Mouse (Mus musculus): Measurements from ENCODE around the gene Spata46.

Spata46 gene

DNA sequence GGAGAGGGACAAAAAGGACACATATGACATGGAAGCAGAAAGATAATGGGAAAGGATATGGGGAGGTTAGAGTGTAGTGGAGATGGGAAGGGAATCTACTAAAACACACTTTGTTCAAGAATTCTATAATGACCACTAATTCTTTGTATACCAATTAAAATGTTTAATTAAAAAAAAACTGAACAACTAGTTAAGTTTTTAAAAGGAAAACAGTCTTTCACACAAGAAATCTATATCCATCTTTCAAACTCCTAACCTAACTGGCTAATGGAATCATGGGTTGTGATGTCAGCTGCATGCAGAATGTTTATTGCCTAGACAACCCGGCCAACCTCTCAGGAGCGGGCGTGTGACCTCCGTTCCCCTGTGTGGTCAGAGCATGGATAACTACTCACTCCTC, at the start of gene Spata46:
Gene Spata46, plus strand, starts transcription at position 301 of the 400 bp plus-strand sequence.
- DNase-seq (ENCODE audit: low read depth in 2 of 2, low spot score in 2 of 2) = no peak

- no peak for DNase-seq (ENCODE audit: low read depth in 2 of 2, low spot score in 2 of 2)
Measured at GRCm38 (mm10) chr1:170270281-170270680, 38.3 kb upstream of the Spata46 start.

- DNase-seq (ENCODE audit: low read depth in 2 of 2, low spot score in 2 of 2) = no peak
Measured at GRCm38 (mm10) chr1:170270696-170271095, 37.9 kb upstream of the Spata46 start.

- DNase-seq (ENCODE audit: low read depth in 2 of 2, low spot score in 2 of 2) = no peak
Measured at GRCm38 (mm10) chr1:170273252-170273651, 35.4 kb upstream of the Spata46 start.

GRCm38 (mm10) chr1:170277016-170277415, 31.6 kb upstream of the Spata46 start, which contains the start of gene Sh2d1b1:
Gene Sh2d1b1 (plus strand): TSS chr1:170277320.
- no peak for DNase-seq (ENCODE audit: low read depth in 2 of 2, low spot score in 2 of 2)

DNA sequence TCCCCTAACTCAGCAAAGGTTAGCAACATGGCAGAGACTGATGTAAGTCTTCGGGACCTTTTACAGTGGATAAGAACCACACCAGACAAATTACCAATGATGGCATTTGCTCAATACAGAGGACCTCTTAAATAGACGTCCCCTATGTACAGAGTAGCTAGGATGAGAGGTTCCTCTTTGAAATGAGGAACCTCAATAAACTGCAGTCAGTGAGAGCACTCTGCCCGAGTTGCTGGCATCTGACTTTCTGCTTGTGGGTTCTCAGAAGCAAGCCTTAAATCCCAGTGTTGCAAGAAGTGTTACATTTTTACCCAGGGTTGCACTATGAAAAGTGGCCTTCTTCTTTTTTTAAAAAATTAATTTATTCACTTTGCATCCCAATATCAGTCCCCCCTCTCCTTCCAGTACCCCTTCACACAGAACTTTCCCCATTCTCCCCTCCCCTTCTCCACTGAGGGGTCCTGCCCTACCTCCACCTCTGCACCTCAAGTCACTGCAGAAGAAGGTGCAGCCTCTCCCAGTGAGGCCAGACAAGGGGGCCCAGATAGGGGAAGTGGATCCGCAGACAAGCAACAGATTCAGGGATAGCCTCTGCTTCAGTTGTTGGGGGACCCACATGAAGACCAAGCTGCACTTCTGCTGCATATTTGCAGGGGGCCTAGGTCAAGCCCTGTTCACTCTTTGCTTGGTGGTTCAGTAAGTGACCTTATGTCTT, 26.0 kb upstream of the Spata46 start:
- DNase-seq (ENCODE audit: low read depth in 2 of 2, low spot score in 2 of 2) = no peak

DNA sequence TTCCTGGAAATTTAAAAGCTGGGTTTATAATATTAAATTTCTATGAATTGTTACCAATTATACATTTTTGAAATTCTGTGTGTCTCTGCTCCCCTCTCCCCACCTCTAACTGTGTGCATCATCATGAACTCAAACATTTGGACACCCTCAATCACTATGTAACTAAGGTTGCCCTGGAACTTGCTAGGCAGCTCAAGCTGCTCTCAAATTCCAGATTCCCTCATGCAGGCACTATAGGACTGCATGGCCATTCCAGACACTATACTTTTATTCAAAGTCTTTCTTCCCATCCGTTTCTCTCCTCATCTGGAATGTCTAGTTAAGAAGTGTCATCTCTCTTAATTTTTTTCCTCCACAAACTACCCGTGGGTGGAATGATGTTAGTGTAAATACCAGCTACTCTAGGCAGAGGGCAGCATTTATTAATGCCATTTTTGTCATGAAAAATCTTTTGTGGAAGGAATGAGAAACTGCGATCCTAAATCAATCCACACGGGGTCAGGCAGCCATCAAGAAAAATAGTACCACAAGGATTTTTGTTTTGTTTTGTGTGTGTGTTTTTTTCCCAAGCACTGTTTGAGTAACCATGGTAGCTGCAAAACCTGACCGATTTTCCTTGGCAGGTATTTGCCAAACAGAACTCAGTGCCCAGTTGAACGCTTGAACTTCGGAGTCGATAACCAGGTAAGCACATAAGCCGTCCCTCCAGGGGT, 16.2 kb upstream of the Spata46 start:
- no peak for DNase-seq (ENCODE audit: low read depth in 2 of 2, low spot score in 2 of 2)

- DNase-seq (ENCODE audit: low read depth in 2 of 2, low spot score in 2 of 2) = no peak
Measured at GRCm38 (mm10) chr1:170293257-170293656, 15.3 kb upstream of the Spata46 start.

DNA sequence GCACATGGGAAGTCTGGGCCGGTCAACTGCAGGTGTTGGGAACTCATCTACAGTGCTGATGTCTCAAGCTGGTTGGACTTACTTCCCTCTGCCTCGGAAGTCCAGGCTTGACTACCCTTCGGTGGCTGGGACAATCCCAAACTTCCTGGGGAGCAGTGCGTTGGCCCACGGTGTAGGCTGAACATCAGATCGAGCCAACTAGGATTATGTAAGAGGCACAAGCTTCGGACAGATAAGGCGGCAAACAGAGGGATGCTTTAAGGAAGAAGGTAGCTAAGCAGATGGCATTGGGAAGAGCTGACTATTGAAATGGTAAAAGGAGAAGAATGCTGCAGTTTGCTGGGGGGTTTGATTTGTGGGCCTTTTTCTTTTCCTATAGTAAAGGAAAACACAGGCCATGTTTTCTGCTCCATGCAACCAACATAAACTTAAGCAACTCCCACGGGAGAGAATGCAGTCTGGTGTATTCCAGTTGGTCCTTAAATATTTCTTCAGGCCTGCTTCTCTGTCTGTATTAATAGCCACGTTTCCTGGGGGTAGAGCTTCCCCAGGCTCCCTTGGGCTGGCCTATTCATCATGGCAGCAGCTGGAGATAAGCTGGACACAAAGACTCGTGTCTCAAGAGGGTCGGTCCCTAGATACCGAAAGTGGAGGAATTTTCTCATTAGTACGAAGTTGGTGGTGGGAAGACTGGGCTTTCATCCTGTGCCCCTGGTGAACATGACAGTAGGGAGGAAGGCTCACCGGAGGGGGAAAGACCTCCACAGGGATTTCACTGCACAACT, 13.6 kb upstream of the Spata46 start:
- DNase-seq (ENCODE audit: low read depth in 2 of 2, low spot score in 2 of 2) = no peak

DNA sequence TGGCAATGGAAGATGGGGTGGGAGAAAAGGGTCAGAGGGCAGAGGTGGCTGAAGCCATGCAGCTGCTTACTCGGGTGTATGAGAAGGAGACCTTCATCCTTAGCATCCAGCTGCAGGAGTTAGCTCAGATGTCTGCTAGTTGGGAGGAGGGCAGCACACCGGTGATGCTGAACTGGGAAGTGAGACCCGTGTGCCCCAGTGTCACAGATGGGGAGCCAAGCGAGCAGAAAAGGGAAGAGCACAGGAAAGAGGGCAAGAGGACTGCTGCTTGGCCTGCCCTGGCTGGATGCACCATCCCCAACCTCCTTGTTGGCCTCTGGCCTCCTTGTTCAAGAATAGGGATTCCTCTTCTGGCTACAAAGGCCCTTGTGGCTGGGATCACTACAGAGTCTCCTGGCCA, 9.1 kb upstream of the Spata46 start:
- no peak for DNase-seq (ENCODE audit: low read depth in 2 of 2, low spot score in 2 of 2)

GRCm38 (mm10) chr1:170301686-170302085, 6.9 kb upstream of the Spata46 start:
- no peak for DNase-seq (ENCODE audit: low read depth in 2 of 2, low spot score in 2 of 2)

DNA sequence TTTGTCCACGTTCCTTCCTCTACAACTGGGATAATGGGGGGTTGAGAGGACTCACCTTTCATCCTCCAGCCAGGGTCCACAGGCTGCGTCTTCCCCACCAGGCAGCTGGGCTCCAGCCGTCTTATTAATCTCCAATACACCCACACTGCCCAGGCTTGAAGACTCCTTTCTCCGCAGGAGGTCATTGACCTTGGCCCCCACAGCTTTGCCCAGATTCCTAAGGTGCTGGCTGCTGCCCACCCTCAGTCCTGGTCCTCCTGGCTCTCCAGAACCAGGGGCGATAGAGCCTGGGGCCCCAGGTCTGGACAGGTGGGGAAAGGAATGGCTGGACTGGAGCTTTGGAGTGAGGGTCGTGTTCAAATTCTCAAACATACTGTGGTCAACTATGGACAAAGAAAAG, 6.1 kb upstream of the Spata46 start:
- no peak for DNase-seq (ENCODE audit: low read depth in 2 of 2, low spot score in 2 of 2)

GRCm38 (mm10) chr1:170303103-170303502, 5.5 kb upstream of the Spata46 start:
- no peak for DNase-seq (ENCODE audit: low read depth in 2 of 2, low spot score in 2 of 2)

DNA sequence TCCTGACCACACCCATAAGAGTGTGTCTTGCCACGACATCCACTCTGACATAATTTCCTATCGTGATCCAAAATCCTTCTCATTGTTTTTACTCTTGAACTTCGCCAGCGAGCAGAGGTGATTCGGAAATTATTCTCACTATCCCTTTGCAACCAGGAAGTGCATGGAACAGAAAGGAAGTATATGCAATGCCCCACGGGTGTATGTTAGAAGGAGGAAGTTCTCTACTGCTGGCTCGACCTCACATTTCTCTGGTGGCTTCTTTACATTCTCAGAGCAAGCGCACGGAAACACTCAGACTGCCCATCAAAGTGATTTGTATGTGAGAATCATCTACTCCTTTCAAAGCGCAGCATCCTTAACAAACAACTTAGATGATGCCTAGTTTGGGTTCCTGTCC, 3.6 kb upstream of the Spata46 start:
- DNase-seq (ENCODE audit: low read depth in 2 of 2, low spot score in 2 of 2) = no peak

- DNase-seq (ENCODE audit: low read depth in 2 of 2, low spot score in 2 of 2) = no peak
Measured at GRCm38 (mm10) chr1:170306232-170306631, 2.4 kb upstream of the Spata46 start, which contains the start of gene Gm7694. Gene Gm7694 (minus strand): TSS chr1:170306332.

GRCm38 (mm10) chr1:170311431-170311830, 2.8 kb downstream of the Spata46 start:
- no peak for DNase-seq (ENCODE audit: low read depth in 2 of 2, low spot score in 2 of 2)

DNA sequence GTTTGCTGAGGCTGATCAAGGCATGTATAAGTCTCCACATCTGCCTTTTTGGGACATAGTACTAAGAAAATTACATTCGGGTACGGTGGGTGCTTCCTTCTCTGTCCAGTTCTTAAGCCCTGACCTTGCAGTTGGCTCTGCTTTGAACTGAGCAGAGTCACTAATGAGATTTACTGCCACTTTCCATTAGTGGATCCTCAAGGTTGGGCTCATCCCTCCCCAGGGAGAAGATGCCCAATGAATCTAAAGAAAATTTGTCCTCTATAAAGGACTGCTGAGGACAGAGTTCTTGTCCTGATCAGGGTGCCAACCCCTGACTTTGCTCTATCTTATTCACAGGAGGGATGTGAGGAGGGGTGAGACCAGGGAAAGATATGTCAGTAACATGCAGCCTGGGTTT, 13.4 kb downstream of the Spata46 start:
- DNase-seq (ENCODE audit: low read depth in 2 of 2, low spot score in 2 of 2) = no peak

GRCm38 (mm10) chr1:170323001-170323400, 14.4 kb downstream of the Spata46 start:
- DNase-seq (ENCODE audit: low read depth in 2 of 2, low spot score in 2 of 2) = no peak

DNA sequence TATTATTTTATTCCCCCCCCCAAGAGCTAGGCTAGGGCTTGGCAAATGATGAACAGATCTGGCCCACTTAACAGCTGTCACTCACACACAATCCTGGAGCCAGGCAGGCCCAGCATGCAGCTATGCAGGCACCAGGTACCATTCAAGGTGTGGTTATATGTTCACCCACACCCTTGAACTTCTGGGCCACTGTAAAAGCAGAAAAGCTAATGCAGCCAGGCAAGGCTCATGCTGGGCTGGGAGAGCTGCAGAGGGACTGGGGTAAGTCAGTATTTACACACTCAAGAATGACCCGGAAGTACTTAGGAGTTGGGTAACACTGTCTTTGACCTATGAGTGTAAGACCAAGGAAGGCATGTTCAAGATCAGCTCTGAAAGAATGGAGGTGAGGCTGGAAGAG, 15.7 kb downstream of the Spata46 start:
- no peak for DNase-seq (ENCODE audit: low read depth in 2 of 2, low spot score in 2 of 2)

GRCm38 (mm10) chr1:170325277-170325676, 16.7 kb downstream of the Spata46 start:
- no peak for DNase-seq (ENCODE audit: low read depth in 2 of 2, low spot score in 2 of 2)

GRCm38 (mm10) chr1:170331926-170332325, 23.3 kb downstream of the Spata46 start:
- DNase-seq (ENCODE audit: low read depth in 2 of 2, low spot score in 2 of 2) = no peak

DNA sequence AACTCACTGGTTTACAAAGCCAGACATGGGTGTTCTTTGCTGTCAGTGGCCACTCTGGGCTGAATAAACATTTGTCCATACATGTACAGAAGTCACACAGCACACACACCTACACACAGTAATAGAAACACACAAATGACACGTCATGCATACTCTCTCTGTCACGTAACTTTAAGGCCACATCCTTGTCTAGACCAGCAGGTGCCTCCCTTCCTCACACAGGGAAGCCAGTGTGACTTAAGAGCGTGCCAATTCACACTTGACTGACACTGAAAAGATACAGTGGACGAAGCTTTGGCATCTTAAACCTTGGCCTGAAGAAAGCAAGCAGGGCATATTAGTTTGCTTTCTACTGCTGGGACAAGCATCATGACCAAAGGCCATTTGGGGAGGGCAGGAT, 24.2 kb downstream of the Spata46 start:
- DNase-seq (ENCODE audit: low read depth in 2 of 2, low spot score in 2 of 2) = no peak

Measured in CD8-positive naive resting alpha-beta T cell, adult 2 months (primary cell).